Mouse (Mus musculus) liver, adult 2 months (tissue): Measurements from ENCODE around the gene Tppp.

Experiments used
- CTCF ChIP-seq: fragments of 200-500 bp; IDR thresholded peaks from 2 replicates; pipeline ENCODE4 v1.5.1; 2011; ENCODE audit warnings: low read depth, low read length, control low read depth
- POLR2A ChIP-seq: fragments of 200-500 bp; IDR thresholded peaks from 2 replicates; pipeline ENCODE4 v1.6.1; 2011; ENCODE audit warnings: low read length, control low read depth; ENCODE audit not compliant: insufficient read depth; ENCODE audit errors: extremely low read depth

- TF ChIP-seq CTCF (no peak), POLR2A (0 out of 2 replicates have a peak, but pooled peaks have one; percentile 28)
Measured at GRCm38 (mm10) chr13:74061613-74062377, 52.6 kb downstream of the Tppp start, which contains the start of gene Cep72.
